Mouse (Mus musculus) embryo, embryonic 10.5 days (tissue): ENCODE results near the gene Synj2bp.
"Not testable (repeated sequence)": the region's sequence is repeated elsewhere in the genome, so short reads cannot be mapped to it uniquely, and the experiment has no call there.

ENCODE experiments used
- DNase-seq: peaks from one replicate; pipeline ENCODE4 v3.0.0-alpha.2; 2015; ENCODE audit warnings: low spot score

The Synj2bp gene

GRCm38 (mm10) chr12:81532316-81533028, at the start of gene Synj2bp, which contains the start of gene Gm20498:
Synj2bp (minus strand) TSS chr12:81532911.
Gm20498 (minus strand) TSS chr12:81532905.
- peak; percentile 94 for DNase-seq

- DNase-seq: no peak
Observed at GRCm38 (mm10) chr12:81568374-81568773, 35.7 kb upstream of the Synj2bp start, which contains the start of gene Adam21. Adam21 (minus strand) TSS chr12:81568474.

- no peak for DNase-seq
Observed at GRCm38 (mm10) chr12:81567931-81568330, 35.2 kb upstream of the Synj2bp start.

- no peak for DNase-seq
Observed at GRCm38 (mm10) chr12:81564173-81564572, 31.5 kb upstream of the Synj2bp start.

GRCm38 (mm10) chr12:81549286-81549685, 16.6 kb upstream of the Synj2bp start:
- DNase-seq: no peak

- no peak for DNase-seq
Observed at GRCm38 (mm10) chr12:81547163-81547562, 14.5 kb upstream of the Synj2bp start.

GRCm38 (mm10) chr12:81533029-81533419, 313 bp upstream of the Synj2bp start:
- DNase-seq: no peak

GRCm38 (mm10) chr12:81530587-81530986, 2.1 kb downstream of the Synj2bp start:
- DNase-seq: not testable (repeated sequence)

GRCm38 (mm10) chr12:81496906-81497305, 35.8 kb downstream of the Synj2bp start:
- DNase-seq: not testable (repeated sequence)

- DNase-seq: no peak
Observed at GRCm38 (mm10) chr12:81490491-81490890, 42.2 kb downstream of the Synj2bp start.

- DNase-seq: no peak
Observed at GRCm38 (mm10) chr12:81485311-81485710, 47.4 kb downstream of the Synj2bp start.

GRCm38 (mm10) chr12:81484727-81485191, 48.0 kb downstream of the Synj2bp start, which contains the start of gene Cox16:
Cox16 (minus strand) TSS chr12:81485127.
- peak; percentile 94 for DNase-seq

- peak; percentile 27 for DNase-seq
Observed at GRCm38 (mm10) chr12:81484212-81484611, 48.5 kb downstream of the Synj2bp start.

GRCm38 (mm10) chr12:81483656-81484055, 49.1 kb downstream of the Synj2bp start:
- DNase-seq: peak; percentile 80

GRCm38 (mm10) chr12:81459051-81459450, 73.7 kb downstream of the Synj2bp start:
- not testable (repeated sequence) for DNase-seq
